10 mouse cellular contexts compared by ENCODE assay signal in the genomic region with DNA sequence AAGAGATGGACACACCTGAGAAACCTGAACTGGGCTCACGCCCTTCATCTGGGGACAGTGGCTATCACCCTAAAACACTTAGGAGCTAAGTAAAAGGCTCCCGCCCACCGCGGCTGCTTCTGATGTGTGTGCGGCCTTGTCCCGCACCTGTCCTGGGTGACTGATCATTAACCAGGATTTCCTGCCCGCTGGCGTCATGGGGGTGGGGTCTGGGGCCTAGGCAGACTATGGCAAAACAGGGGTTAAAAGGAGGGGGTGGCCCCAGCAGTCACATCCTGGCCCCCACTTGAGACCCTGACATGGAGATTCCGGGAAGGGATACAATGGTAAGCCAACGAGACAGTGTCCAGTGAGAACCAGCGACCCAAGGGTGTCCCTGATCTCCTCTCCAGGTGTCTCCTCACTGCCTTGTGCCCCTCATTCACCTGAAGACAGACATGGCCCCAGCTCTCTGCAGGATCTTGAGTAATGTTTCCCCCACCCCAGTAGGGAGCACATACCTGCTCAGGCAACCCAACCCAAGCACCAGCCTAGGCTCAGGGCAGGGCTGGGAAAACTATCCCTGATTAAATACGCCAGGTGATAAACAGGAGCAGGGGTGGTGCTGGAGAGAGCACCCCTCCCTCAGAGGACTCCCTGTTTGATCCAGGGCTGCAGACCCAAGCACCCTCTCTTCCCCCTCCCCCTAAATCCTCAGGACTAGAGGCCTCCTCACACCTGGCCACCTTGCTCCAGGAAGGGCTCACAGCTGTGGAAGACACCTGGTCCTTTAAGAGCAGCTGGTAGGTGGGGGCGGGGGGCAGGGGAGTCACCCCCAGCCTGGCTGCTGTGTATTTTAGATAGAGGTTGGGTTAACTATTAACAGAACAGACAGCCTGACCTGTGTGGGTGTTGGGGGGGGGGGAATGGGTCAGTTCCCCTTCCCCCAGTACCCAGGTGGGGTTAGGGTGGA. TPM values are rescaled to one million over a fixed set of nuclear protein-coding genes. Genes with fewer than 3 reads are reported as not detected.
DNase-seq lines count a peak whose midpoint lies in the region; ATAC-seq and TF ChIP-seq lines count a peak whose summit lies in the region.
"Had no signal": no experiment of that assay in that cellular context is flagged by ENCODE, and none has a peak within 500 bp of the region (broad histone marks: within the 10 kb centered on the region; RNA-seq: fewer than 3 reads in every experiment).

No protein-coding gene starts in this region.

- no peak for TF ChIP-seq POLR2A in liver, adult 2 months (IDR thresholded peaks at IDR 0.05; ENCODE audit: extremely low read depth, insufficient read depth, low read length)

- no peak for TF ChIP-seq CTCF in liver, adult 2 months (IDR thresholded peaks at IDR 0.05; ENCODE audit: low read depth, low read length)
- TF ChIP-seq CTCF in left cerebral cortex, adult 2 months (IDR thresholded peaks at IDR 0.05): no peak

- no peak overlapping the region for H3K9ac ChIP-seq in forebrain, embryonic 13.5 days
- H3K9ac ChIP-seq in forebrain, embryonic 15.5 days (replicated peaks): no peak overlapping the region
- H3K9ac ChIP-seq in neural tube, embryonic 12.5 days: 0 out of 2 replicates have a peak overlapping the region, but pooled peaks have one; percentile 13
- peak overlapping the region; percentile 55 for H3K9ac ChIP-seq in liver, adult 2 months (ENCODE audit: low read depth, low read length)

- no peaks in the 10 kb centered on the region for H3K27me3 ChIP-seq in forebrain, embryonic 13.5 days
- H3K27me3 ChIP-seq in forebrain, embryonic 15.5 days: no peaks in the 10 kb centered on the region
- no peaks in the 10 kb centered on the region for H3K27me3 ChIP-seq in neural tube, embryonic 12.5 days (replicated peaks)
- no peaks in the 10 kb centered on the region for H3K27me3 ChIP-seq in liver, adult 2 months (ENCODE audit: control insufficient read depth, insufficient read depth, low read length)

- no peak overlapping the region for H3K4me3 ChIP-seq in forebrain, embryonic 13.5 days
- no peak overlapping the region for H3K4me3 ChIP-seq in forebrain, embryonic 15.5 days
- H3K4me3 ChIP-seq in neural tube, embryonic 12.5 days: no peak overlapping the region
- peak overlapping the region; percentile 10 for H3K4me3 ChIP-seq in liver, adult 2 months (ENCODE audit: insufficient read depth, low read depth, low read length)
- no peak overlapping the region for H3K4me3 ChIP-seq in left cerebral cortex, adult 2 months

- WGBS in forebrain, embryonic 13.5 days: 83% methylated on average over 13 of the region's 13 CpGs
- 82% methylated on average over 13 of the region's 13 CpGs for WGBS in forebrain, embryonic 15.5 days
- WGBS in neural tube, embryonic 12.5 days: 78% methylated on average over 13 of the region's 13 CpGs
- WGBS in liver, adult 2 months: 17% methylated on average over 13 of the region's 13 CpGs

- no peak for DNase-seq in neural tube, embryonic 10.5 days (ENCODE audit: extremely low spot score, low spot score)
- peak; percentile 81 for DNase-seq in liver, adult 2 months (ENCODE audit: extremely low read depth, low read depth, low spot score)
- no peak for DNase-seq in thymus, postnatal 4 days
- DNase-seq in left cerebral cortex, adult 2 months (ENCODE audit: extremely low spot score in 1 of 2, low spot score in 2 of 2): no peak
- DNase-seq in left cerebral cortex, postnatal 4 days: no peak

- peaks cover 18% of the 10 kb centered on the region for H3K79me2 ChIP-seq in liver, adult 2 months (ENCODE audit: control insufficient read depth, insufficient read depth, low read length)

- intact Hi-C loops in left cerebral cortex, adult 2 months (cut with DNase I): loop anchor here (2.0 to 10.0 kb wide), 2 partner anchors 15 to 707 kb away; a partner anchor contains a TSS
- intact Hi-C loops in left cerebral cortex, postnatal 4 days (cut with DNase I): loop anchor here (10.0 kb wide), 1 partner anchor 113 kb away; no protein-coding TSS in a partner anchor

- no peak overlapping the region for H3K27ac ChIP-seq in forebrain, embryonic 13.5 days
- H3K27ac ChIP-seq in forebrain, embryonic 15.5 days (replicated peaks): no peak overlapping the region
- H3K27ac ChIP-seq in neural tube, embryonic 12.5 days: no peak overlapping the region
- peak overlapping the region; percentile 94 for H3K27ac ChIP-seq in liver, adult 2 months (replicated peaks; ENCODE audit: insufficient read depth, low read depth, low read length)
- H3K27ac ChIP-seq in left cerebral cortex, adult 2 months: no peak overlapping the region

- no peak for ATAC-seq in forebrain, embryonic 13.5 days
- no peak for ATAC-seq in forebrain, embryonic 15.5 days (replicated peaks)
- no peak for ATAC-seq in neural tube, embryonic 12.5 days (ENCODE audit: low FRiP score, low read depth)

- no peaks in the 10 kb centered on the region for H3K9me3 ChIP-seq in forebrain, embryonic 13.5 days (replicated peaks)
- H3K9me3 ChIP-seq in forebrain, embryonic 15.5 days: no peaks in the 10 kb centered on the region
- H3K9me3 ChIP-seq in neural tube, embryonic 12.5 days: no peaks in the 10 kb centered on the region

- H3K4me2 ChIP-seq in forebrain, embryonic 13.5 days: peak overlapping the region; percentile 100; the same call in 1 of the 2 replicates
- no peak overlapping the region for H3K4me2 ChIP-seq in forebrain, embryonic 15.5 days (replicated peaks)
- peak overlapping the region; percentile 100 for H3K4me2 ChIP-seq in neural tube, embryonic 12.5 days (replicated peaks)

- peaks cover 27% of the 10 kb centered on the region for H3K36me3 ChIP-seq in forebrain, embryonic 13.5 days (ENCODE audit: poor library complexity, severe bottlenecking)
- H3K36me3 ChIP-seq in forebrain, embryonic 15.5 days: peaks cover 23% of the 10 kb centered on the region
- H3K36me3 ChIP-seq in neural tube, embryonic 12.5 days: peaks cover 25% of the 10 kb centered on the region
- H3K36me3 ChIP-seq in liver, adult 2 months (ENCODE audit: control insufficient read depth, insufficient read depth, low read length): no peaks in the 10 kb centered on the region

- H3K4me1 ChIP-seq in forebrain, embryonic 13.5 days: peaks cover 46% of the 10 kb centered on the region
- H3K4me1 ChIP-seq in forebrain, embryonic 15.5 days: peaks cover 52% of the 10 kb centered on the region
- H3K4me1 ChIP-seq in neural tube, embryonic 12.5 days: peaks cover 40% of the 10 kb centered on the region
- H3K4me1 ChIP-seq in liver, adult 2 months (ENCODE audit: control insufficient read depth, insufficient read depth, low read length): peaks cover 46% of the 10 kb centered on the region

RNA-seq across cellular contexts. Expression of a gene that starts 3.5 kb away (rescaled TPM):
- polyA plus RNA-seq in forebrain, embryonic 13.5 days (2015; fragmentation: Nextera tagmentation; extraction: Ambion mirVana): 22.1 and 23.3 TPM in 2 replicates
- 35.4 and 36.7 TPM in 2 replicates for polyA plus RNA-seq in forebrain, embryonic 15.5 days (2015; fragmentation: Nextera tagmentation; extraction: Ambion mirVana)
- polyA plus RNA-seq in neural tube, embryonic 12.5 days (2016; fragmentation: Nextera tagmentation; extraction: Ambion mirVana): 41.6 and 45.2 TPM in 2 replicates
- total RNA-seq in liver, adult 2 months (2014; rRNA removed): 4.5 and 7.3 TPM in 2 replicates
- polyA plus RNA-seq in liver, adult 2 months (2012; rRNA removed): 13.2 and 14.6 TPM in 2 replicates
- 10 to 100 TPM; 47.7 to 49.2 TPM for total RNA-seq in left cerebral cortex, adult 2 months (2021)
- total RNA-seq in left cerebral cortex, postnatal 4 days (2021): 10 to 100 TPM; 56.9 to 60.8 TPM

RNA-seq across cellular contexts. Expression of a gene that starts 16.0 kb away (rescaled TPM):
- not detected in 2 replicates for polyA plus RNA-seq in forebrain, embryonic 13.5 days (2015; fragmentation: Nextera tagmentation; extraction: Ambion mirVana)
- 0.18 TPM in 1 of 2 replicates, not detected in the other for polyA plus RNA-seq in forebrain, embryonic 15.5 days (2015; fragmentation: Nextera tagmentation; extraction: Ambion mirVana)
- 0.09 and 0.19 TPM in 2 replicates for polyA plus RNA-seq in neural tube, embryonic 12.5 days (2016; fragmentation: Nextera tagmentation; extraction: Ambion mirVana)
- 31.2 and 60.1 TPM in 2 replicates for total RNA-seq in liver, adult 2 months (2014; rRNA removed)
- polyA plus RNA-seq in liver, adult 2 months (2012; rRNA removed): 47.4 and 54.1 TPM in 2 replicates
- total RNA-seq in left cerebral cortex, adult 2 months (2021): not detected
- not detected for total RNA-seq in left cerebral cortex, postnatal 4 days (2021)
- total RNA-seq: heart, postnatal 10 days had no signal

RNA-seq across cellular contexts. Expression of a gene that starts 16.3 kb away (rescaled TPM):
- polyA plus RNA-seq in forebrain, embryonic 13.5 days (2015; fragmentation: Nextera tagmentation; extraction: Ambion mirVana): 2.8 TPM in 2 replicates
- polyA plus RNA-seq in forebrain, embryonic 15.5 days (2015; fragmentation: Nextera tagmentation; extraction: Ambion mirVana): 4.4 and 5.5 TPM in 2 replicates
- 6.1 and 7.0 TPM in 2 replicates for polyA plus RNA-seq in neural tube, embryonic 12.5 days (2016; fragmentation: Nextera tagmentation; extraction: Ambion mirVana)
- 0.54 and 0.65 TPM in 2 replicates for total RNA-seq in liver, adult 2 months (2014; rRNA removed)
- polyA plus RNA-seq in liver, adult 2 months (2012; rRNA removed): 2.7 and 3.1 TPM in 2 replicates
- 10 to 100 TPM; 50.6 to 61.2 TPM for total RNA-seq in left cerebral cortex, adult 2 months (2021)
- 10 to 100 TPM; 18.8 to 20.2 TPM for total RNA-seq in left cerebral cortex, postnatal 4 days (2021)

RNA-seq across cellular contexts. Expression of a gene that starts 16.9 kb away (rescaled TPM):
- 34.3 and 36.7 TPM in 2 replicates for polyA plus RNA-seq in forebrain, embryonic 13.5 days (2015; fragmentation: Nextera tagmentation; extraction: Ambion mirVana)
- polyA plus RNA-seq in forebrain, embryonic 15.5 days (2015; fragmentation: Nextera tagmentation; extraction: Ambion mirVana): 34.8 and 35.4 TPM in 2 replicates
- 46.9 and 47.3 TPM in 2 replicates for polyA plus RNA-seq in neural tube, embryonic 12.5 days (2016; fragmentation: Nextera tagmentation; extraction: Ambion mirVana)
- 21.5 and 29.5 TPM in 2 replicates for total RNA-seq in liver, adult 2 months (2014; rRNA removed)
- polyA plus RNA-seq in liver, adult 2 months (2012; rRNA removed): 37.3 and 46.9 TPM in 2 replicates
- total RNA-seq in left cerebral cortex, adult 2 months (2021): 100 to 1,000 TPM; 126 to 133 TPM
- 10 to 100 TPM; 87.1 to 96.8 TPM for total RNA-seq in left cerebral cortex, postnatal 4 days (2021)

RNA-seq across cellular contexts. Expression of a gene that starts 20.1 kb away (rescaled TPM):
- 0.68 and 0.69 TPM in 2 replicates for polyA plus RNA-seq in forebrain, embryonic 13.5 days (2015; fragmentation: Nextera tagmentation; extraction: Ambion mirVana)
- polyA plus RNA-seq in forebrain, embryonic 15.5 days (2015; fragmentation: Nextera tagmentation; extraction: Ambion mirVana): 0.60 and 1.2 TPM in 2 replicates
- 0.24 and 0.72 TPM in 2 replicates for polyA plus RNA-seq in neural tube, embryonic 12.5 days (2016; fragmentation: Nextera tagmentation; extraction: Ambion mirVana)
- not detected in 2 replicates for total RNA-seq in liver, adult 2 months (2014; rRNA removed)
- polyA plus RNA-seq in liver, adult 2 months (2012; rRNA removed): not detected in 2 replicates
- under 1 TPM; 0.51 to 0.86 TPM for total RNA-seq in left cerebral cortex, adult 2 months (2021)
- total RNA-seq in left cerebral cortex, postnatal 4 days (2021): 1 to 10 TPM; 1.4 to 1.7 TPM
- total RNA-seq: heart, postnatal 10 days had no signal
- polyA plus RNA-seq: thymus, postnatal 0 days had no signal

Comparison
In these comparisons a context has a peak if more than half of its experiments do, and no peak if none do; other contexts are left out.
1. H3K9ac ChIP-seq: peak in neural tube, embryonic 12.5 days (single experiment) and liver, adult 2 months (single experiment); none in forebrain, embryonic 13.5 days (single experiment) and forebrain, embryonic 15.5 days (single experiment).
2. RNA of a gene that starts 16.0 kb away (polyA plus RNA-seq): 47.4 to 54.1 TPM in liver, adult 2 months; 0.09 to 0.19 TPM in neural tube, embryonic 12.5 days, not detected in forebrain, embryonic 13.5 days and 0.18 TPM in forebrain, embryonic 15.5 days; every median in the first group is over 10 times any median in the second.